Mouse (Mus musculus): ENCODE data around the gene Plppr3. TPM values are rescaled to one million over a fixed set of nuclear protein-coding genes. Genes with fewer than 3 reads are reported as not detected.
A peak's percentile ranks its signal among the peaks of the same experiment; 100 is the strongest.

Gene Plppr3
- polyA plus RNA-seq, 1 experiment from 2014 or later: 131 TPM

DNA sequence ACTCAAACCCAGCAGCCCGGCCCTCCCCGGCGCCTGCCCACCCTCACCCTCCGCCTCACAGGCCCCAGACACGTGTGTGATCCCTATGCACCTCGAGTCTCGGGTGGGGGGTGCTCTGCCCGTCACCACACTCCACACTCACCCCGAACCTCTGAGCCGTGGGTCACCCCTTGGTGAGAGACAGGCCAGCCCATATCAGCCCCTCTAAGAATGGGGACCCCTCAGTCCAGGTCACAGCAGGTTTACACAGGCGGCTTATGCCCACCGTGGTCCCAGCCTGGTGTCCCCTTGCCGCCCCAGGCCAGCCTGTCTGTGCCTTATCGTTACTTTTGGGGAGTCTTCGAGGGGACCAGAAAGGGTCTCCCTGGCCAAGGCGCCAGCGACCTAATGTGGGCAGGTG lies 54.8 kb downstream of the Plppr3 start:
- Histone ChIP-seq H3K4me3 (ENCODE audit: low read depth, low read length) (no peak overlapping the region), H3K4me1 (replicated peaks; ENCODE audit: control insufficient read depth, insufficient read depth, low read length) (peaks cover 2% of the 10 kb centered on the region; the same call in 1 of the 2 replicates), H3K36me3 (ENCODE audit: control insufficient read depth, insufficient read depth, low read length) (peaks cover 12% of the 10 kb centered on the region; the same call in 1 of the 2 replicates), H3K9me3 (ENCODE audit: control insufficient read depth, low read length) (no peaks in the 10 kb centered on the region), H3K27me3 (ENCODE audit: control insufficient read depth, insufficient read depth, low read length) (no peaks in the 10 kb centered on the region), H3K27ac (ENCODE audit: low read depth, low read length) (no peak overlapping the region), H3K9ac (ENCODE audit: low read length) (no peak overlapping the region), H3K4me2 (ENCODE audit: low read depth, low read length, severe bottlenecking) (no peak overlapping the region)
- ATAC-seq (replicated peaks; ENCODE audit: low FRiP score): no peak
- 92% methylated on average over 17 of the region's 17 CpGs for WGBS
- no peak for DNase-seq (ENCODE audit: low spot score)

GRCm38 (mm10) chr10:79818225-79818624 lies 56.2 kb downstream of the Plppr3 start:
- Histone ChIP-seq H3K9ac (ENCODE audit: low read length) (no peak overlapping the region), H3K27me3 (ENCODE audit: control insufficient read depth, insufficient read depth, low read length) (no peaks in the 10 kb centered on the region), H3K27ac (ENCODE audit: low read depth, low read length) (no peak overlapping the region), H3K4me2 (ENCODE audit: low read depth, low read length, severe bottlenecking) (no peak overlapping the region), H3K36me3 (ENCODE audit: control insufficient read depth, insufficient read depth, low read length) (peaks cover 12% of the 10 kb centered on the region; the same call in 1 of the 2 replicates), H3K4me1 (replicated peaks; ENCODE audit: control insufficient read depth, insufficient read depth, low read length) (peaks cover 2% of the 10 kb centered on the region; the same call in 1 of the 2 replicates), H3K4me3 (ENCODE audit: low read depth, low read length) (no peak overlapping the region), H3K9me3 (ENCODE audit: control insufficient read depth, low read length) (no peaks in the 10 kb centered on the region)
- ATAC-seq (replicated peaks; ENCODE audit: low FRiP score) (no peak), DNase-seq (ENCODE audit: low spot score) (no peak)
- WGBS: 74% methylated on average over 4 of the region's 4 CpGs

DNA sequence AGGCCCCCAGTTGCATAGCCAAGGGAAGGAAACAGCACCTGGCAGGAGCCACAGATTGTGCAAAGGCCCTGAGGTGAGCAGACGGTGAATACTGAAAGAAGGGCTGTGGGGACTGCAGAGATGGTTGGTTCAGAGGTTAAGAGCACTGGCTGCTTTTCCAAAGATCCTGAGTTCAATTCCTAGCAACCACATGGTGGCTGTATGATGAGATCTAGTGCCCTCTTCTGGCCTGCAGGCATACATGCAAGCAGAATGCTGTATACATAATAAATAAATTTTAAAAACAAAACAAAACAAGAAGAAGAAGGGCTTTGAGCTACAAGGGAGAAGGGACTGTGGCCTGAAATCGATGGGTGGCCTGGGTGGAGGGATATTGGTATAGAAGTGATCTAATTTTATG lies 57.3 kb downstream of the Plppr3 start:
- H3K9ac ChIP-seq (ENCODE audit: low read length): no peak overlapping the region
- H3K4me1 ChIP-seq (replicated peaks; ENCODE audit: control insufficient read depth, insufficient read depth, low read length): no peaks in the 10 kb centered on the region; the same call in 1 of the 2 replicates
- H3K27ac ChIP-seq (ENCODE audit: low read depth, low read length): no peak overlapping the region
- no peaks in the 10 kb centered on the region for H3K27me3 ChIP-seq (ENCODE audit: control insufficient read depth, insufficient read depth, low read length)
- ATAC-seq (replicated peaks; ENCODE audit: low FRiP score) (no peak), DNase-seq (ENCODE audit: low spot score) (no peak)
- H3K36me3 ChIP-seq (ENCODE audit: control insufficient read depth, insufficient read depth, low read length): peaks cover 12% of the 10 kb centered on the region; the same call in 1 of the 2 replicates
- no peaks in the 10 kb centered on the region for H3K9me3 ChIP-seq (ENCODE audit: control insufficient read depth, low read length)
- H3K4me2 ChIP-seq (ENCODE audit: low read depth, low read length, severe bottlenecking): no peak overlapping the region
- 86% methylated on average over 2 of the region's 2 CpGs for WGBS
- H3K4me3 ChIP-seq (ENCODE audit: low read depth, low read length): no peak overlapping the region

DNA sequence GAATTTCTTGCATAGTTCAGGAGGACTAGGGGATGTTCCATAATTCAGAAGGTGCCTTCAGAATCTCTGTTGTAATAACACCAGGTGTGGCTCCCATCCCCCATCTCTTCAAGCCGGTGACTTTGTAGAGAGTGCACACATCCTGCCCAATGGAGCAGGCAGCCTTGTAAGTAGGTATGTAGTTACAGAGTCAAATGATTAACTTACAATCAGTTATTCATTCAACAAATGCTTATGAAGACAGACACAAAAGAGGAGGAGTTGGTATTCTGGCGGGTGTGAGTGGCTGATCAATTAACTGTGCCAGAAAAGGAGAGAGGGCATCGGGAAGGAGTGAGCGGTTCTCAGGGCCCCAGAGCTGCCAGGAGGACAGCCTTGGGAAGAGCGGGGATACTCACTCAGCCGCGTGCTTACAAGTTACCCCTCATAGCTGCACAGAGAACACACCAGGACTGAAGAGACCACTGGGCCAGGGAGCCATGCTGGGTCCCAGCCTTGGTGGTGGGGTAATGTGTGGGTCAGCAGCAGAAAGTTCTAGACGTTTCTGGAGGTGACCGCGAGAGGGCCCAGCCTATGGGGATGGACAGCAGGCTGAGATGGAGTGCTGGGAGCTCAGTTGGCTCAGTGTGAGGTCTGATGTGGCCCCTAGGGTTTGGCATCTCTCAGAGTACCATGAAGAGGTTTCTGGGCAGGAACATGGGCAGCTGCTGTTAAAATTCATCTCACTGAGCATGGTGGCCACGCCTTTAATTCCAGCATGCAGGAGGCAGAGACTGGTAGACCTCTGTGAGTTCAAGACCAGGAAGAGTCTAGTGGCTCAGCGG lies 58.6 kb downstream of the Plppr3 start:
- H3K27me3 ChIP-seq (ENCODE audit: control insufficient read depth, insufficient read depth, low read length): no peaks in the 10 kb centered on the region
- no peak for ATAC-seq (replicated peaks; ENCODE audit: low FRiP score)
- peaks cover 13% of the 10 kb centered on the region for H3K36me3 ChIP-seq (ENCODE audit: control insufficient read depth, insufficient read depth, low read length)
- H3K9ac ChIP-seq (ENCODE audit: low read length): no peak overlapping the region
- H3K4me3 ChIP-seq (ENCODE audit: low read depth, low read length): no peak overlapping the region
- no peak overlapping the region for H3K4me2 ChIP-seq (ENCODE audit: low read depth, low read length, severe bottlenecking)
- no peaks in the 10 kb centered on the region for H3K4me1 ChIP-seq (replicated peaks; ENCODE audit: control insufficient read depth, insufficient read depth, low read length)
- no peaks in the 10 kb centered on the region for H3K9me3 ChIP-seq (ENCODE audit: control insufficient read depth, low read length)
- H3K27ac ChIP-seq (ENCODE audit: low read depth, low read length): no peak overlapping the region
- no peak for DNase-seq (ENCODE audit: low spot score)
- WGBS: 91% methylated on average over 12 of the region's 12 CpGs

DNA sequence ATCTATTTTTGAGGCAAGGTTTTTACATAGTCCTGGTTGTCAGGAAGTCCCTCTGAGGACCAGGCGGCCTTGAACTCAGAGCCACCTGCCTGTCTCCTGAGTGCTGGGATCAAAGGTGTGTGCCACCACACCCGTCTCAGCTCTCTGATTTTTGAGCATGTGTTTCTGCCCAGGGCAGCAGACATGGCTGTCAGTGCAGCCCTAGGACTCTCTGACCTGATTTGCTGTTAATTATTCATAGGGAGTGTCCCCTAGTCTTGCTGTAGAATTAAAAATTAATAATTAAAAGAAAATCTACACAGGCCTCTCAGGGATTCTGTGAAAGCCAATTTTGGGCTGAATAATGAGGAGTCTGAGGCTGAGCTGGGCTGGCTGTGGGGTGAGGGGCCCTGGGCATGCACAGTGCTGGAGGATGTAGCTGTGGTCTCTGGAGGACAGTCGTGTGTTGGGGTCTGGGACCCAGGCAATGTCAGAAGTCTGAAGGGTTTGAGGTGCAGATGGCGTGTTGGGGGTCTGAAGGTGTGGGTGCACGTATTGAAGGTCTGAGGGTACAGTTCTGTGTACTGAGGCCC lies 60.1 kb downstream of the Plppr3 start:
- no peak overlapping the region for H3K4me3 ChIP-seq (ENCODE audit: low read depth, low read length)
- 86% methylated on average over 5 of the region's 5 CpGs for WGBS
- no peaks in the 10 kb centered on the region for H3K4me1 ChIP-seq (replicated peaks; ENCODE audit: control insufficient read depth, insufficient read depth, low read length)
- H3K9me3 ChIP-seq (ENCODE audit: control insufficient read depth, low read length): no peaks in the 10 kb centered on the region
- no peak overlapping the region for H3K4me2 ChIP-seq (ENCODE audit: low read depth, low read length, severe bottlenecking)
- H3K36me3 ChIP-seq (ENCODE audit: control insufficient read depth, insufficient read depth, low read length): peaks cover 19% of the 10 kb centered on the region
- H3K9ac ChIP-seq (ENCODE audit: low read length): no peak overlapping the region
- no peaks in the 10 kb centered on the region for H3K27me3 ChIP-seq (ENCODE audit: control insufficient read depth, insufficient read depth, low read length)
- ATAC-seq (replicated peaks; ENCODE audit: low FRiP score): no peak
- DNase-seq (ENCODE audit: low spot score): no peak
- no peak overlapping the region for H3K27ac ChIP-seq (ENCODE audit: low read depth, low read length)

- ATAC-seq (replicated peaks; ENCODE audit: low FRiP score) (peak; percentile 65), DNase-seq (ENCODE audit: low spot score) (peak; percentile 93)
- no peak overlapping the region for H3K4me2 ChIP-seq (ENCODE audit: low read depth, low read length, severe bottlenecking)
- no peaks in the 10 kb centered on the region for H3K27me3 ChIP-seq (ENCODE audit: control insufficient read depth, insufficient read depth, low read length)
- H3K4me1 ChIP-seq (replicated peaks; ENCODE audit: control insufficient read depth, insufficient read depth, low read length): no peaks in the 10 kb centered on the region
- peaks cover 13% of the 10 kb centered on the region for H3K36me3 ChIP-seq (ENCODE audit: control insufficient read depth, insufficient read depth, low read length)
- H3K9ac ChIP-seq (ENCODE audit: low read length): no peak overlapping the region
- no peaks in the 10 kb centered on the region for H3K9me3 ChIP-seq (ENCODE audit: control insufficient read depth, low read length)
- H3K27ac ChIP-seq (ENCODE audit: low read depth, low read length): no peak overlapping the region
- 32% methylated on average over 15 of the region's 15 CpGs for WGBS
- no peak overlapping the region for H3K4me3 ChIP-seq (ENCODE audit: low read depth, low read length)
These were observed 62.4 kb downstream of the Plppr3 start for GRCm38 (mm10) chr10:79811736-79812637.

Small RNAs within 50 kb of the gene (microRNA-seq; reads per million reads assigned to microRNA genes)
- gene Mir6910 (ENCODE audit: insufficient number of aligned reads): not detected

Other genes with a start within 250 kb of the Plppr3 start
- gene Shc2, start 236.7 kb downstream of the Plppr3 start, polyA plus RNA-seq (2014; fragmentation: Nextera tagmentation; extraction: Ambion mirVana): 9.4 and 9.9 TPM in 2 replicates
- not detected in 2 replicates for gene Odf3l2, start 228.9 kb downstream of the Plppr3 start, polyA plus RNA-seq (2014; fragmentation: Nextera tagmentation; extraction: Ambion mirVana)
- 0.59 and 0.83 TPM in 2 replicates for gene Madcam1, start 210.1 kb downstream of the Plppr3 start, polyA plus RNA-seq (2014; fragmentation: Nextera tagmentation; extraction: Ambion mirVana)
- gene Tpgs1, start 205.3 kb downstream of the Plppr3 start, polyA plus RNA-seq (2014; fragmentation: Nextera tagmentation; extraction: Ambion mirVana): 59.7 and 65.2 TPM in 2 replicates
- 180 and 185 TPM in 2 replicates for gene Cdc34, start 192.4 kb downstream of the Plppr3 start, polyA plus RNA-seq (2014; fragmentation: Nextera tagmentation; extraction: Ambion mirVana)
- 0.81 and 0.92 TPM in 2 replicates for gene Gzmm, start 185.6 kb downstream of the Plppr3 start, polyA plus RNA-seq (2014; fragmentation: Nextera tagmentation; extraction: Ambion mirVana)
- 551 and 582 TPM in 2 replicates for gene Bsg, start 170.1 kb downstream of the Plppr3 start, polyA plus RNA-seq (2014; fragmentation: Nextera tagmentation; extraction: Ambion mirVana)
- gene Hcn2, start 158.0 kb downstream of the Plppr3 start, polyA plus RNA-seq (2014; fragmentation: Nextera tagmentation; extraction: Ambion mirVana): 0.15 and 0.40 TPM in 2 replicates
- gene Polrmt, start 128.1 kb downstream of the Plppr3 start, polyA plus RNA-seq (2014; fragmentation: Nextera tagmentation; extraction: Ambion mirVana): 41.1 and 44.8 TPM in 2 replicates
- 0.36 and 0.40 TPM in 2 replicates for gene Fgf22, start 119.6 kb downstream of the Plppr3 start, polyA plus RNA-seq (2014; fragmentation: Nextera tagmentation; extraction: Ambion mirVana)
- 118 TPM in 2 replicates for gene Rnf126, start 107.7 kb downstream of the Plppr3 start, polyA plus RNA-seq (2014; fragmentation: Nextera tagmentation; extraction: Ambion mirVana)
- 0.41 and 1.0 TPM in 2 replicates for gene Fstl3, start 97.4 kb downstream of the Plppr3 start, polyA plus RNA-seq (2014; fragmentation: Nextera tagmentation; extraction: Ambion mirVana)
- not detected in 2 replicates for gene Prss57, start 83.7 kb downstream of the Plppr3 start, polyA plus RNA-seq (2014; fragmentation: Nextera tagmentation; extraction: Ambion mirVana)
- gene Palm, start 81.1 kb downstream of the Plppr3 start, polyA plus RNA-seq (2014; fragmentation: Nextera tagmentation; extraction: Ambion mirVana): 140 and 157 TPM in 2 replicates
- 0.39 and 0.99 TPM in 2 replicates for gene Misp, start 53.6 kb downstream of the Plppr3 start, polyA plus RNA-seq (2014; fragmentation: Nextera tagmentation; extraction: Ambion mirVana)
- gene Ptbp1, start 20.2 kb downstream of the Plppr3 start, polyA plus RNA-seq (2014; fragmentation: Nextera tagmentation; extraction: Ambion mirVana): 261 and 295 TPM in 2 replicates
- 13.0 and 13.3 TPM in 2 replicates for gene Prtn3, start 158 bp downstream of the Plppr3 start, polyA plus RNA-seq (2014; fragmentation: Nextera tagmentation; extraction: Ambion mirVana)
- gene Elane, start 11.6 kb upstream of the Plppr3 start, polyA plus RNA-seq (2014; fragmentation: Nextera tagmentation; extraction: Ambion mirVana): not detected in 2 replicates
- not detected in 2 replicates for gene Cfd, start 16.2 kb upstream of the Plppr3 start, polyA plus RNA-seq (2014; fragmentation: Nextera tagmentation; extraction: Ambion mirVana)
- 60.4 and 60.6 TPM in 2 replicates for gene Med16, start 34.3 kb upstream of the Plppr3 start, polyA plus RNA-seq (2014; fragmentation: Nextera tagmentation; extraction: Ambion mirVana)
- 3.3 and 14.8 TPM in 2 replicates for gene Gm26602, start 36.2 kb upstream of the Plppr3 start, polyA plus RNA-seq (2014; fragmentation: Nextera tagmentation; extraction: Ambion mirVana)
- 0.55 and 1.0 TPM in 2 replicates for gene Kiss1r, start 42.3 kb upstream of the Plppr3 start, polyA plus RNA-seq (2014; fragmentation: Nextera tagmentation; extraction: Ambion mirVana)
- 135 and 145 TPM in 2 replicates for gene R3hdm4, start 46.6 kb upstream of the Plppr3 start, polyA plus RNA-seq (2014; fragmentation: Nextera tagmentation; extraction: Ambion mirVana)
- 5.4 and 6.6 TPM in 2 replicates for gene Arid3a, start 52.4 kb upstream of the Plppr3 start, polyA plus RNA-seq (2014; fragmentation: Nextera tagmentation; extraction: Ambion mirVana)
- gene Wdr18, start 85.5 kb upstream of the Plppr3 start, polyA plus RNA-seq (2014; fragmentation: Nextera tagmentation; extraction: Ambion mirVana): 111 and 112 TPM in 2 replicates
- 0.29 and 0.33 TPM in 2 replicates for gene Grin3b, start 96.1 kb upstream of the Plppr3 start, polyA plus RNA-seq (2014; fragmentation: Nextera tagmentation; extraction: Ambion mirVana)
- gene Tmem259, start 109.7 kb upstream of the Plppr3 start, polyA plus RNA-seq (2014; fragmentation: Nextera tagmentation; extraction: Ambion mirVana): 17.8 and 18.6 TPM in 2 replicates
- gene Cnn2, start 114.0 kb upstream of the Plppr3 start, polyA plus RNA-seq (2014; fragmentation: Nextera tagmentation; extraction: Ambion mirVana): 160 and 182 TPM in 2 replicates
- gene Abca7, start 121.9 kb upstream of the Plppr3 start, polyA plus RNA-seq (2014; fragmentation: Nextera tagmentation; extraction: Ambion mirVana): 3.4 and 3.9 TPM in 2 replicates
- gene Arhgap45, start 142.0 kb upstream of the Plppr3 start, polyA plus RNA-seq (2014; fragmentation: Nextera tagmentation; extraction: Ambion mirVana): 4.6 and 4.9 TPM in 2 replicates
- 217 and 243 TPM in 2 replicates for gene Polr2e, start 165.2 kb upstream of the Plppr3 start, polyA plus RNA-seq (2014; fragmentation: Nextera tagmentation; extraction: Ambion mirVana)
- gene Gpx4, start 172.5 kb upstream of the Plppr3 start, polyA plus RNA-seq (2014; fragmentation: Nextera tagmentation; extraction: Ambion mirVana): 506 and 516 TPM in 2 replicates
- gene Sbno2, start 230.9 kb upstream of the Plppr3 start, polyA plus RNA-seq (2014; fragmentation: Nextera tagmentation; extraction: Ambion mirVana): 12.5 and 13.6 TPM in 2 replicates
- gene Stk11, start 241.2 kb upstream of the Plppr3 start, polyA plus RNA-seq (2014; fragmentation: Nextera tagmentation; extraction: Ambion mirVana): 26.5 and 31.6 TPM in 2 replicates

Data from forebrain, embryonic 11.5 days (tissue).